Mouse (Mus musculus): ENCODE data around the gene Ppif. TPM values are rescaled to one million over a fixed set of nuclear protein-coding genes. Genes with fewer than 3 reads are reported as not detected.

Gene Ppif
- polyA plus RNA-seq, 1 experiment from 2014 or later, result 34.1 TPM

Other genes with a start within 250 kb of the Ppif start
- gene Zmiz1, start 235.0 kb upstream of the Ppif start, polyA plus RNA-seq (2015; fragmentation: Nextera tagmentation; extraction: Ambion mirVana), result 44.3 and 52.9 TPM in 2 replicates
- gene Zcchc24, start 74.9 kb downstream of the Ppif start, polyA plus RNA-seq (2015; fragmentation: Nextera tagmentation; extraction: Ambion mirVana), result 29.4 and 32.7 TPM in 2 replicates
- 15.4 and 15.9 TPM in 2 replicates for gene Anxa11, start 148.0 kb downstream of the Ppif start, polyA plus RNA-seq (2015; fragmentation: Nextera tagmentation; extraction: Ambion mirVana)
- gene Plac9a, start 208.9 kb downstream of the Ppif start, polyA plus RNA-seq (2015; fragmentation: Nextera tagmentation; extraction: Ambion mirVana), result 1.7 TPM in 1 of 2 replicates, not detected in the other
- gene Tmem254a, start 233.5 kb downstream of the Ppif start, polyA plus RNA-seq (2015; fragmentation: Nextera tagmentation; extraction: Ambion mirVana), result 2.5 and 3.2 TPM in 2 replicates
- gene Cphx1, start 244.2 kb downstream of the Ppif start, polyA plus RNA-seq (2015; fragmentation: Nextera tagmentation; extraction: Ambion mirVana), result not detected in 2 replicates